Mouse (Mus musculus) kidney, embryonic 15.5 days (tissue): ENCODE results near the gene Adm2. TPM values are rescaled to one million over a fixed set of nuclear protein-coding genes. Genes with fewer than 3 reads are reported as not detected.

ENCODE experiments used
- ATAC-seq: fragments of 200-750 bp; cut with Nextera tagmentation; replicated peaks from 2 replicates; pipeline ENCODE4 v1.8.0; 2017; ENCODE audit warnings: moderate TSS enrichment; ENCODE audit not compliant: low FRiP score
- H3K27ac ChIP-seq: fragments of 300-500 bp; sonication (generic); 2 replicates; pipeline ENCODE4 v1.5.1; 2015; ENCODE audit warnings: mild to moderate bottlenecking, inconsistent platforms
- H3K27me3 ChIP-seq: fragments of 300-500 bp; sonication (generic); 2 replicates; pipeline ENCODE4 v1.6.1; 2015; ENCODE audit warnings: inconsistent platforms
- H3K36me3 ChIP-seq: fragments of 300-500 bp; sonication (generic); 2 replicates; pipeline ENCODE4 v1.6.1; 2015; ENCODE audit warnings: inconsistent platforms
- H3K4me1 ChIP-seq: fragments of 300-500 bp; sonication (generic); 2 replicates; pipeline ENCODE4 v1.6.1; 2015; ENCODE audit warnings: inconsistent platforms
- H3K4me2 ChIP-seq: fragments of 300-500 bp; sonication (generic); 2 replicates; pipeline ENCODE4 v1.6.1; 2015; ENCODE audit warnings: moderate library complexity, mild to moderate bottlenecking, inconsistent platforms
- H3K4me3 ChIP-seq: fragments of 300-500 bp; sonication (generic); replicated peaks from 2 replicates; pipeline ENCODE4 v1.5.1; 2015; ENCODE audit warnings: mild to moderate bottlenecking, inconsistent platforms
- H3K9ac ChIP-seq: fragments of 300-500 bp; sonication (generic); 2 replicates; pipeline ENCODE4 v1.6.1; 2015; ENCODE audit warnings: mild to moderate bottlenecking, inconsistent platforms
- H3K9me3 ChIP-seq: fragments of 300-500 bp; sonication (generic); replicated peaks from 2 replicates; pipeline ENCODE4 v1.6.1; 2016; ENCODE audit warnings: inconsistent platforms
- WGBS: fragments of 180-500 bp; shearing (Covaris S2); methylation state at CpG from one replicate; pipeline ENCODE4 v1.1.7; 2015; ENCODE audit warnings: mixed read lengths; 5-methylcytosine and 5-hydroxymethylcytosine counted together
- polyA plus RNA-seq: library from polyadenylated mRNA; unstranded; fragments of >200 nt; fragmentation: Nextera tagmentation; extraction: Ambion mirVana; gene quantifications from 2 replicates; pipeline ENCODE4 v1.2.1, GENCODE M21; 2015

Gene Adm2
- 0.71 and 0.74 TPM in 2 replicates for polyA plus RNA-seq

- H3K4me2 ChIP-seq: peak within 1 kb of the TSS; percentile 59
- H3K4me1 ChIP-seq: peaks cover 8% of the 10 kb centered on the region
- no peak within 1 kb of the TSS for H3K27ac ChIP-seq
- H3K4me3 ChIP-seq: peak within 1 kb of the TSS; percentile 32
- 4% methylated on average over 26 of the region's 26 CpGs for WGBS
- no peaks in the 10 kb centered on the region for H3K36me3 ChIP-seq
- 0 out of 2 replicates have a peak within 1 kb of the TSS, but pooled peaks have one; percentile 4 for H3K9ac ChIP-seq
- H3K27me3 ChIP-seq: peaks cover 17% of the 10 kb centered on the region; the same call in 1 of the 2 replicates
- no peaks in the 10 kb centered on the region for H3K9me3 ChIP-seq
- ATAC-seq: peak; percentile 53
Observed at GRCm38 (mm10) chr15:89322670-89323522, at the start of gene Adm2. TSS of gene Adm2 (plus strand) at chr15:89322720.

- no peaks in the 10 kb centered on the region for H3K9me3 ChIP-seq
- H3K27me3 ChIP-seq: no peaks in the 10 kb centered on the region
- peaks cover 84% of the 10 kb centered on the region for H3K36me3 ChIP-seq
- 69% methylated on average over 3 of the region's 3 CpGs for WGBS
- no peak overlapping the region for H3K4me3 ChIP-seq
- no peaks in the 10 kb centered on the region for H3K4me1 ChIP-seq
- H3K9ac ChIP-seq: no peak overlapping the region
- no peak overlapping the region for H3K27ac ChIP-seq
- H3K4me2 ChIP-seq: no peak overlapping the region
- no peak for ATAC-seq
Observed at GRCm38 (mm10) chr15:89275497-89275896, 47.0 kb upstream of the Adm2 start.

GRCm38 (mm10) chr15:89277366-89277765, 45.2 kb upstream of the Adm2 start:
- Histone ChIP-seq H3K4me2 (no peak overlapping the region), H3K27ac (no peak overlapping the region), H3K4me1 (no peaks in the 10 kb centered on the region), H3K36me3 (peaks cover 92% of the 10 kb centered on the region), H3K9ac (no peak overlapping the region), H3K9me3 (no peaks in the 10 kb centered on the region), H3K4me3 (no peak overlapping the region), H3K27me3 (no peaks in the 10 kb centered on the region)
- ATAC-seq: no peak
- WGBS: 93% methylated on average over 4 of the region's 4 CpGs

- Histone ChIP-seq H3K4me2 (no peak overlapping the region), H3K4me1 (no peaks in the 10 kb centered on the region), H3K9ac (no peak overlapping the region), H3K27ac (no peak overlapping the region), H3K36me3 (peaks cover 93% of the 10 kb centered on the region), H3K4me3 (no peak overlapping the region), H3K27me3 (no peaks in the 10 kb centered on the region), H3K9me3 (no peaks in the 10 kb centered on the region)
- WGBS: 88% methylated on average over 6 of the region's 6 CpGs
- ATAC-seq: no peak
Observed at GRCm38 (mm10) chr15:89282546-89282945, 40.0 kb upstream of the Adm2 start.

- Histone ChIP-seq H3K4me2 (no peak overlapping the region), H3K4me3 (no peak overlapping the region), H3K9ac (no peak overlapping the region), H3K36me3 (peaks cover 93% of the 10 kb centered on the region), H3K4me1 (no peaks in the 10 kb centered on the region), H3K27me3 (no peaks in the 10 kb centered on the region), H3K27ac (no peak overlapping the region), H3K9me3 (no peaks in the 10 kb centered on the region)
- ATAC-seq: no peak
- 83% methylated on average over 2 of the region's 2 CpGs for WGBS
Observed at GRCm38 (mm10) chr15:89284094-89284493, 38.4 kb upstream of the Adm2 start.

- Histone ChIP-seq H3K27me3 (no peaks in the 10 kb centered on the region), H3K9me3 (no peaks in the 10 kb centered on the region), H3K27ac (no peak overlapping the region), H3K4me3 (no peak overlapping the region), H3K4me2 (no peak overlapping the region), H3K4me1 (no peaks in the 10 kb centered on the region), H3K36me3 (peaks cover 94% of the 10 kb centered on the region), H3K9ac (no peak overlapping the region)
- ATAC-seq: no peak
Observed at GRCm38 (mm10) chr15:89285004-89285403, 37.5 kb upstream of the Adm2 start.

GRCm38 (mm10) chr15:89285478-89285877, 37.0 kb upstream of the Adm2 start:
- peak; percentile 15; the same call in 1 of the 2 replicates for ATAC-seq
- Histone ChIP-seq H3K27me3 (no peaks in the 10 kb centered on the region), H3K4me1 (no peaks in the 10 kb centered on the region), H3K27ac (no peak overlapping the region), H3K9me3 (no peaks in the 10 kb centered on the region), H3K36me3 (peaks cover 94% of the 10 kb centered on the region), H3K4me3 (no peak overlapping the region), H3K4me2 (no peak overlapping the region), H3K9ac (no peak overlapping the region)
- WGBS: 94% methylated on average over 5 of the region's 5 CpGs

GRCm38 (mm10) chr15:89286114-89286513, 36.4 kb upstream of the Adm2 start:
- ATAC-seq: no peak
- 66% methylated on average over 7 of the region's 7 CpGs for WGBS
- Histone ChIP-seq H3K4me1 (no peaks in the 10 kb centered on the region), H3K9ac (no peak overlapping the region), H3K27ac (no peak overlapping the region), H3K9me3 (no peaks in the 10 kb centered on the region), H3K4me2 (no peak overlapping the region), H3K36me3 (peaks cover 94% of the 10 kb centered on the region), H3K4me3 (no peak overlapping the region), H3K27me3 (no peaks in the 10 kb centered on the region)

- Histone ChIP-seq H3K9ac (no peak overlapping the region), H3K4me1 (no peaks in the 10 kb centered on the region), H3K27me3 (no peaks in the 10 kb centered on the region), H3K4me2 (no peak overlapping the region), H3K27ac (no peak overlapping the region), H3K4me3 (no peak overlapping the region), H3K36me3 (peaks cover 94% of the 10 kb centered on the region), H3K9me3 (no peaks in the 10 kb centered on the region)
- ATAC-seq: no peak
- WGBS: 85% methylated on average over 5 of the region's 5 CpGs
Observed at GRCm38 (mm10) chr15:89286582-89286981, 35.9 kb upstream of the Adm2 start.

GRCm38 (mm10) chr15:89288227-89288767, 34.2 kb upstream of the Adm2 start:
- WGBS: 82% methylated on average over 23 of the region's 23 CpGs
- no peak for ATAC-seq
- H3K36me3 ChIP-seq: peaks cover 94% of the 10 kb centered on the region
- H3K27ac ChIP-seq: no peak overlapping the region
- no peaks in the 10 kb centered on the region for H3K4me1 ChIP-seq
- H3K9ac ChIP-seq: no peak overlapping the region
- no peaks in the 10 kb centered on the region for H3K9me3 ChIP-seq
- H3K4me3 ChIP-seq: no peak overlapping the region
- H3K27me3 ChIP-seq: no peaks in the 10 kb centered on the region
- no peak overlapping the region for H3K4me2 ChIP-seq

- ATAC-seq: no peak
- Histone ChIP-seq H3K4me2 (no peak overlapping the region), H3K27ac (no peak overlapping the region), H3K9ac (no peak overlapping the region), H3K4me1 (no peaks in the 10 kb centered on the region), H3K9me3 (no peaks in the 10 kb centered on the region), H3K4me3 (no peak overlapping the region), H3K36me3 (peaks cover 97% of the 10 kb centered on the region), H3K27me3 (no peaks in the 10 kb centered on the region)
- 92% methylated on average over 11 of the region's 11 CpGs for WGBS
Observed at GRCm38 (mm10) chr15:89289455-89289854, 33.1 kb upstream of the Adm2 start.

GRCm38 (mm10) chr15:89291521-89291920, 31.0 kb upstream of the Adm2 start:
- Histone ChIP-seq H3K27me3 (no peaks in the 10 kb centered on the region), H3K4me2 (no peak overlapping the region), H3K36me3 (peaks cover 98% of the 10 kb centered on the region), H3K4me3 (no peak overlapping the region), H3K9me3 (no peaks in the 10 kb centered on the region), H3K4me1 (no peaks in the 10 kb centered on the region), H3K9ac (no peak overlapping the region), H3K27ac (no peak overlapping the region)
- ATAC-seq: no peak
- WGBS: 77% methylated on average over 3 of the region's 3 CpGs
